Mouse (Mus musculus) stomach, embryonic 14.5 days (tissue): Measurements from ENCODE around the gene Pik3r6. TPM values are rescaled to one million over a fixed set of nuclear protein-coding genes. Genes with fewer than 3 reads are reported as not detected.

Experiments
- ATAC-seq: fragments of 200-750 bp; cut with Nextera tagmentation; 2 replicates; pipeline ENCODE4 v1.8.0; 2017; ENCODE audit warnings: low read depth, moderate TSS enrichment; ENCODE audit not compliant: insufficient number of reproducible peaks, insufficient read depth, low FRiP score
- H3K27ac ChIP-seq: fragments of 300-500 bp; sonication (generic); 2 replicates; pipeline ENCODE4 v1.5.1; 2014; ENCODE audit warnings: mild to moderate bottlenecking, low read length, moderate library complexity, mixed read lengths
- H3K27me3 ChIP-seq: fragments of 300-500 bp; sonication (generic); 2 replicates; pipeline ENCODE4 v1.6.1; 2014; ENCODE audit warnings: low read length, control low read depth, mixed read lengths; ENCODE audit not compliant: control insufficient read depth, insufficient read depth
- H3K36me3 ChIP-seq: fragments of 300-500 bp; sonication (generic); 2 replicates; pipeline ENCODE4 v1.6.1; 2014; ENCODE audit warnings: mild to moderate bottlenecking, control low read depth, low read length, moderate library complexity, mixed read lengths; ENCODE audit not compliant: control insufficient read depth, insufficient read depth
- H3K4me1 ChIP-seq: fragments of 300-500 bp; sonication (generic); 2 replicates; pipeline ENCODE4 v1.6.1; 2014; ENCODE audit warnings: low read length, control low read depth, mixed read lengths; ENCODE audit not compliant: control insufficient read depth, insufficient read depth
- H3K4me2 ChIP-seq: fragments of 300-500 bp; sonication (generic); replicated peaks from 2 replicates; pipeline ENCODE4 v1.6.1; 2014; ENCODE audit warnings: low read depth, low read length, control low read depth
- H3K4me3 ChIP-seq: fragments of 300-500 bp; sonication (generic); 2 replicates; pipeline ENCODE4 v1.5.1; 2014; ENCODE audit warnings: low read depth, low read length, control low read depth
- H3K9ac ChIP-seq: fragments of 300-500 bp; sonication (generic); replicated peaks from 2 replicates; pipeline ENCODE4 v1.6.1; 2014; ENCODE audit warnings: low read depth, mild to moderate bottlenecking, control low read depth, low read length, moderate library complexity, mixed read lengths
- H3K9me3 ChIP-seq: fragments of 300-500 bp; sonication (generic); 2 replicates; pipeline ENCODE4 v1.6.1; 2016; ENCODE audit warnings: low read depth, low read length, control low read depth; ENCODE audit not compliant: control insufficient read depth
- WGBS: fragments of 180-500 bp; shearing (Covaris S2); extraction: QIAGEN DNeasy Blood & Tissue Kit; methylation state at CpG from one replicate; pipeline ENCODE4 v1.1.7; 2014; 5-methylcytosine and 5-hydroxymethylcytosine counted together
- polyA plus RNA-seq: library from polyadenylated mRNA; unstranded; fragments of >200 nt; fragmentation: Nextera tagmentation; extraction: Ambion mirVana; gene quantifications from 2 replicates; pipeline ENCODE4 v1.2.1, GENCODE M21; 2014

The Pik3r6 gene
- polyA plus RNA-seq, 1 experiment from 2014 or later: 4.1 TPM

DNA sequence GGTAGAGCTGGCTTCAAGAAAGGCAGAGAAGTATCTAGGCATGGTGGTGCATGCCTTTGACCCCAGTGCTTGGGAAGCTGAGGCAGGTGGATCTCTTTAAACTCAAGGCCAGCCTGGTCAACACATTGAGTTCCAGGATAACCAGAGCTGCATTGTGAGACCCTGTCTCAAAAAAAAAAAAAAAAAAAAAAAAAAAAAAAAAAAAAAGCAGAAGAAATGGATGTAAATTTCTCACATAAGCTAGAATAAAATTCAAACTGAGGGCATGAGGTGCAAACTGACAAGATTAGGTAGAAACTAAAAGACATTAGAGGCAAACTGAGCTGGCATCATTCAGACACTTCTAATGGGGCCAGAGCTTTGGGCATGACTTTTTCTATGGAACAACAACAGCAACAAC lies 20.8 kb upstream of the Pik3r6 start:
- Histone ChIP-seq H3K27me3 (no peaks in the 10 kb centered on the region), H3K4me3 (no peak overlapping the region), H3K4me1 (no peaks in the 10 kb centered on the region), H3K27ac (no peak overlapping the region), H3K4me2 (no peak overlapping the region), H3K36me3 (no peaks in the 10 kb centered on the region), H3K9ac (no peak overlapping the region), H3K9me3 (no peaks in the 10 kb centered on the region)
- ATAC-seq: no peak

- H3K9ac ChIP-seq: no peak overlapping the region
- no peaks in the 10 kb centered on the region for H3K9me3 ChIP-seq
- no peak overlapping the region for H3K4me3 ChIP-seq
- no peak overlapping the region for H3K27ac ChIP-seq
- no peak overlapping the region for H3K4me2 ChIP-seq
- ATAC-seq: no peak
- H3K4me1 ChIP-seq: no peaks in the 10 kb centered on the region
- WGBS: 73% methylated on average over 6 of the region's 6 CpGs
- H3K36me3 ChIP-seq: no peaks in the 10 kb centered on the region
- no peaks in the 10 kb centered on the region for H3K27me3 ChIP-seq
Observed at GRCm38 (mm10) chr11:68483213-68483612, 19.6 kb upstream of the Pik3r6 start.

- WGBS: 76% methylated on average over 3 of the region's 3 CpGs
- H3K36me3 ChIP-seq: no peaks in the 10 kb centered on the region
Observed at GRCm38 (mm10) chr11:68484431-68484830, 18.4 kb upstream of the Pik3r6 start.

GRCm38 (mm10) chr11:68485206-68485942 lies 17.4 kb upstream of the Pik3r6 start:
- H3K36me3 ChIP-seq: no peaks in the 10 kb centered on the region
- no peak overlapping the region for H3K27ac ChIP-seq
- H3K4me3 ChIP-seq: no peak overlapping the region
- H3K4me2 ChIP-seq: no peak overlapping the region
- 30% methylated on average over 8 of the region's 8 CpGs for WGBS
- no peaks in the 10 kb centered on the region for H3K9me3 ChIP-seq
- ATAC-seq: no peak
- H3K4me1 ChIP-seq: no peaks in the 10 kb centered on the region
- no peaks in the 10 kb centered on the region for H3K27me3 ChIP-seq
- H3K9ac ChIP-seq: no peak overlapping the region

More at GRCm38 (mm10) chr11:68484431-68484830, 18.4 kb upstream of the Pik3r6 start:
- Histone ChIP-seq H3K4me2 (no peak overlapping the region), H3K4me3 (no peak overlapping the region), H3K9me3 (no peaks in the 10 kb centered on the region), H3K27ac (no peak overlapping the region), H3K9ac (no peak overlapping the region), H3K4me1 (no peaks in the 10 kb centered on the region), H3K27me3 (no peaks in the 10 kb centered on the region)
- no peak for ATAC-seq

DNA sequence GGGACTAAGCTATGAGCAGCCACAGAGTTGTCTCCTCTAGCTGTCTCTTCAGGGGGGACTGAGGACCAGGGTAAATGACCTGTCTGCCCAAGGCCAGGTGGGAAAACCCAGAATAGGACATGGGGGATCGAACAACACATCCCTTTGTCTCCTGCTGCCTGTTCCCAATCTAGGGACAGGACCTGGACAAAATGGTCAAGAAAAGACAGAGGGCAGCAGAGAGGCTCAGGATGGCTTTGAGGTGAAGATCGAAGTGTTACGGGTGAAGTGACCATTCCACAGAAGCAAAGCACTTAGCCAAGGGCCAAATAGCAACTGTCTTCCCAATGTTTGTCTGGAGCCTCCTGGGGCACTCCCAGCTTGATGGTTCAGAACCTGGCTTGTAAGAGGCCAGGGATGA lies 16.7 kb upstream of the Pik3r6 start:
- H3K4me1 ChIP-seq: no peaks in the 10 kb centered on the region

DNA sequence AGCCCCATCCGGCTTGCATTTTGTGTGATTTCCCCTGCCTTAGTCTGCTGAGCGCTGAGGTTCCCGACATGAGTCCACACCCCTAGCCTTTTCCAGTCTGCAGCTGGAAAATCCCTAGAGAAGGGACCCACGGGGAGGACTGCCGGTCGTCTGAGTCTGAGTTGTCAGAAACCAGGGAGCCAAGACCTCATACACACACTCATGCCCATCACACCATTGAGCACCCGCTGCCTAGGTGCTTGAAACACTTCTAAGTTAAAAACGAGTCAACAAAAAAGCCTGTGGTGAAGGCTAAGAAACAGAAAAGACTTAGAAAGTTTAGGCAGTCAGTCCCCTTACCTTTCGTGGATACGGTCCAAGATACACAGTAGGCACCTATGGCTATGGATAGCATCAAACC lies 15.1 kb upstream of the Pik3r6 start:
- ATAC-seq: no peak
- Histone ChIP-seq H3K27ac (no peak overlapping the region), H3K9me3 (no peaks in the 10 kb centered on the region), H3K4me3 (no peak overlapping the region), H3K27me3 (no peaks in the 10 kb centered on the region), H3K9ac (no peak overlapping the region), H3K4me1 (no peaks in the 10 kb centered on the region), H3K36me3 (no peaks in the 10 kb centered on the region), H3K4me2 (no peak overlapping the region)
- WGBS: 83% methylated on average over 10 of the region's 10 CpGs

More for the DNA sequence above, 16.7 kb upstream of the Pik3r6 start:
- H3K27me3 ChIP-seq: no peaks in the 10 kb centered on the region
- ATAC-seq: no peak
- no peak overlapping the region for H3K9ac ChIP-seq
- H3K27ac ChIP-seq: no peak overlapping the region
- 87% methylated on average over 3 of the region's 3 CpGs for WGBS
- H3K36me3 ChIP-seq: no peaks in the 10 kb centered on the region
- H3K4me2 ChIP-seq: no peak overlapping the region
- H3K4me3 ChIP-seq: no peak overlapping the region
- H3K9me3 ChIP-seq: no peaks in the 10 kb centered on the region

DNA sequence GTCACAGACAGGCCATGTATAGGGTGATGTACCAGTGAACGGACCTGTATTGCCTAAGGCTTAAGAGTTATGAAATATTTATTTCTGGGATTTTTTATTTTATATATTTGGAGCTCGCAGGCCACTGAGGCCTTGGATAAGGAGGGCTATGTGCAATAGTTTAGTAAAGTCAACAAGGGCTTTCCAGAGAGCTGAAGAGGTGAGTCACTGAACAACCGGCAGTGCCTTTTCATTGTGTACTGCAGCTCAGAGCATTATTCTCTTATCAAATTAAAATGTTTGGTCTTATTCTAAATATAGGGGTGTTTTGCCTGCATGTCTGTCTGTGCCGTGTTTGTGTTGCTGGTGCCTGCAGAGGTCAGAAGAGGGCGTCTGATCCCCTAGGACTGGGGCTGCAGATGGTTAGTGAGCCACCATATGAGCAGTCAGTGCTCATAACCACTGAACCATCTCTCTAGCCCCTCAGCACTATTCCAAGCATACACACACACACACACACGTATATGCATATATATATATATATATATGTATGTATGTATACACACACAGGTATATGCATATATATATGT lies 14.5 kb upstream of the Pik3r6 start:
- Histone ChIP-seq H3K4me1 (no peaks in the 10 kb centered on the region), H3K36me3 (no peaks in the 10 kb centered on the region), H3K4me3 (no peak overlapping the region), H3K4me2 (no peak overlapping the region), H3K9me3 (no peaks in the 10 kb centered on the region), H3K27me3 (no peaks in the 10 kb centered on the region), H3K9ac (no peak overlapping the region), H3K27ac (no peak overlapping the region)
- no peak; the same call in 1 of the 2 replicates for ATAC-seq
- WGBS: 61% methylated on average over 6 of the region's 6 CpGs

GRCm38 (mm10) chr11:68489236-68489635 lies 13.6 kb upstream of the Pik3r6 start:
- no peaks in the 10 kb centered on the region for H3K27me3 ChIP-seq
- H3K9ac ChIP-seq: no peak overlapping the region
- WGBS: 46% methylated on average over 2 of the region's 2 CpGs
- H3K4me3 ChIP-seq: no peak overlapping the region
- ATAC-seq: no peak
- no peaks in the 10 kb centered on the region for H3K36me3 ChIP-seq
- no peaks in the 10 kb centered on the region for H3K9me3 ChIP-seq
- H3K27ac ChIP-seq: no peak overlapping the region
- H3K4me1 ChIP-seq: no peaks in the 10 kb centered on the region
- H3K4me2 ChIP-seq: no peak overlapping the region

GRCm38 (mm10) chr11:68492592-68492991 lies 10.2 kb upstream of the Pik3r6 start:
- Histone ChIP-seq H3K36me3 (no peaks in the 10 kb centered on the region), H3K4me1 (no peaks in the 10 kb centered on the region), H3K4me3 (no peak overlapping the region), H3K9ac (no peak overlapping the region), H3K27ac (no peak overlapping the region), H3K4me2 (no peak overlapping the region), H3K27me3 (no peaks in the 10 kb centered on the region), H3K9me3 (no peaks in the 10 kb centered on the region)
- ATAC-seq: no peak
- WGBS: 88% methylated on average over 11 of the region's 11 CpGs
